Mouse (Mus musculus) frontal cortex, postnatal 10 days (tissue): Measurements from ENCODE around the gene Dcst1.

ENCODE experiments used
- DNase-seq, 2 experiments: peaks; one replicate each; pipeline ENCODE4 v3.0.0; 2022; ENCODE audit warnings: low spot score in 2 of 2, mixed read lengths in 1 of 2

Gene Dcst1

DNA sequence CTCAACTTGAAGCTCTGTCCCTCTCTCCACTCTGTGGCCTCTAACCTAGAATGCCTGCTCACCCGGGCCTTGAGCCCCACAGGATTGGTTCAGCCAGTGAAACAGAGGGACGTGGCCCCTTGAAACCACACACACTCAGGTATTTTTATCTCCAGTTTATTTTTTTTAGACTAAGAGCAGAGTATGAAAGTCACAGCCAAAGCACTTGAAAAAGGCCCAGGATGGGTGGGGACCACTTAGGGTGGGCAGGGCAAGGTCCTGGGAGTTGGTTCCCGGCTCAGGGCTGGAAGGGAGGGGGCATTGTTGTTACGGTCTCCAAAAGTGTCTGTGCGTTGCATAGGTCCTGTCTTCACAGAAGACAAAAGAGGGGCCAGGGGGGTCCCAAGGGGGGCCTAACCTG is 50.7 kb downstream of the Dcst1 start:
- no peak for DNase-seq

DNA sequence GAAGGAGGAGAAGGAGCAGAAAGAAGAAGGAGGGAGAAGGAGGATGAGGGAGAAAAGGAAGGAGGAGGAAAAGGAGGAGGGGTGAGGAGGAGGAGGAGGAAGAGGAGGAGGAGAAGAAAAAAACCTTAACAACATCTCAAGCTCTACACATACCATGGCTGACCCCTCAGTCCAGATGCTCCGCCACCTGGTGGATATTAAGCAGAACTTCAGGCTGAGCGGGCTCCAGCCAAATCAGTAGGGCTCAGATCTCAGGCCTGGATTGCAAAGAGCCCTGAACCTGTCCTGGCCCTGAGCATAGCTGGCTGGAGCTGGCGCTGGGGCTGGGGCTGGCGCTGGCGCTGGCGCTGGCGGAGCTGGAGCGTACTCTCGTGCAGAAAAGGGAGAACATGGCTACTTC is 57.0 kb downstream of the Dcst1 start:
- peak in 1 of 2 experiments; percentile 49 for DNase-seq

DNA sequence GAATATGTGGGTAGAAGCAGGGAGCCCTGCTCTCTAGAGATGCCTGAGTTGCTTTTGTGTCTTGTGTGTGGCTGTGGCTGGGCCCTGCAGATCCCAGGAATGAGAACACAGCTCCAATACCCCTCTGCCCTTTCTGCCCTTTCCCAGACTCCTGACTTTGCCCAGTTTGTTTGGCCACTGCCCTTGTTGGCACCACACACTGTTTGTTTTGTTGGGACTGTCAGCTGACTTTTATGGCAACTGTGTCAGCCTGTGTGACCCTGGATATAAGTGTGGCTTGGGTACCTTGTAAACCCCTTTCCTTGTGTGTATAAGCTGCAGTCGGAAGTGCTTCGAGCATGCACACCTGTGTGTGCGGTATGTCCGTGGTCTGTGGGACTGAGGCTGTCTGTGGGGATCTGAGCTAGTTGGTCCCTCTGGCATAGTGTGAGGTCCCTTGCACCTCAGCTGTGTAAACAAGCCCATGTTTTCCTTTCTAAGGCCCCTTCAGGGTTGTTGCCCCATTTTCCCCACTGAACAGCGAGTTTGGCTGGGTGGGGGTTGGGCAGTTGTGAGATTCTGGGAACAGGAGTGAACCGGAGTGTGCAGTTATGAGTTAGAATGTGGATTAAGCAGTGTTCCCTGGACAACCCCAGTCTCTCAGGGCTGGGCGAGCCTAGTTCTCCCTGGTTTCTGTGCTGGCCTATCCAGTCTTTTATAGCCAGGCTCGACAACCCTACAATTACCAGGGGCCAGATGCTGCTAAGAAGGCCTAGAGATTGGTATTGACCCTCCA is 59.3 kb downstream of the Dcst1 start:
- no peak for DNase-seq

DNA sequence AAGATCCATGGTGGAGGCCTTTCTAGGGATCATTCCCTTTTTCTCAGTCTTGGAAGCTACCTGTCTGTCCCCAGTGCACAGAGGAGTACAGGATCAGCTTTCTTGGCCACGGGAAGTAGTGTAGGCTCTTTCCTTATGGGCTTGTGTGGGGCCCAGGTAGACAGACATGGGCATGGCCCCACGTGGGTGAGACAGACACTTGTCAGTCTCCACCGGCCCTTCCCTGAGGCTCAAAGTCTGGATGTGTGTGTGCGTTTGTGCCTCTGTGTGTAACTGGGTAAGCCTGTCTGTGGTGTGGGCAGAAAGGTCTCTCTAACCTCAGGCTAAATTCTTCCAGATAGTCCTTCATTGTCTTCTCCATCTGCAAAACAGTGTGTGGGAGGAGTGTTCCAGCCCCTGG is 59.9 kb downstream of the Dcst1 start:
- DNase-seq, result no peak

DNA sequence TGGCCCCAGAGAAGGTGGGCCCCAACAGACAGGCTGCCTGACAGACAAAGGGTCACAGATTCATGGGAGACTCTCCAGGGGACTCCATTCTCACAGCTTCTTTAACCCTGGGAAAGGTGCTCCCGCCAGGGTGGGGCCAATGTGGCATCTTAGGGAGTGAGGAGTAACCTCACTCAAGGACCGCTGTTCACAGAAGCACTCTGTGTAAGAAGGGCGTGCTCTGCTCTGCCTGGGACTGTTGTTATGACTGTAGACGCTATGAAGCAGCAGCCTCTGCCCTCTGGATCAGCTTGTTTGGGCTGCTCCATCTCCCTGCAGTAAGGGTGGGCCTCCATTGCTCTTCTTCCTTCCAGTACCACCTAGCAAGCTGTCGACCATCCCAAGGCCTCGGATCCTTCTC is 60.6 kb downstream of the Dcst1 start:
- no peak for DNase-seq

DNA sequence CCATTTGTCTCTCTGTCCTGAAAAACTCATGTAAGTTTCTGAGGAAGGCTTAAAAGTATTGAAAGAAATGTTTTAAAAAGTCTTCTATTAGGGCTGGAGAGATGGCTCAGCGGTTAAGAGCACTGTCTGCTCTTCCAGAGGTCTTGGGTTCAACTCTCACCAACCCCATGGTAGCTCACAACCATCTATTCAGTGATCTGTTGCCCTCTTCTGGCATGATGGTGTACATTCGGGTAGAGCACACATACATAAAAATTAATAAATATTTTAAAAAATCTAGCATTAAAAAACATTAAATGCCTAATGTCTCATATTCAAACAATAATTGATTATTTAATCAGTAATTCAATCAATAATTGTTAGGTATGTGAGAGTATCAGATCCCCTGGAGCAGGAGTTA is 64.5 kb downstream of the Dcst1 start:
- DNase-seq, result no peak
